Comparison of ENCODE assay signal across 30 mouse cellular contexts in the genomic region with DNA sequence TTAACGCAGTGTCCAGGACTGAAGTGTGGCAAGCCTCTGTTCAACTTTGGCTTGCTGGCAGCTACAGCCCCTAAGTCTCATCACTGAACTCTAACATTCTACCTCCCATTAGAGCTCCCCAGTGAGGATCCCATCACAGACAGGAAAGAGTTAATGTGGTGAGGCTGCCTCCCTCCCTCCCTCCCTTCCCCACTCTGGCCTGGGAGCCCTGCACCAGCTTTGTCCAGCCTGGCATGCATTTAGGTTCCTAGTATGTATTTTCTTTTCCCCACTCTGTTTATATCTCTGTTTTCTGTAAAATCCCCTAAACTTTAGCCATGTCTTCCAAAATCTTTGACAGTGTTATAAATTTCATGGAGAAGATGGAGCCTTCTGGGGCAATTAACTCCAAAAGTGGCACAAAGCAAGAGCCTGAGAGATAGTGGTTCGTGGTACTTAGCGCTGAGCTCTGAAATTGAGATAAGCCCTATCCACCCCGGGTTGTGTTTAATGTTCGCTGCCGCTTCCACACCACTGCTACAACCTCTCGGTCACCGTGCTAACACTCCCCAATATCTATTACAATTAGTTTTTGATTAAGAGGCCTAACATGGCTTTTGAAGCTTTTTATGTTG.
DNase-seq lines count a peak whose midpoint lies in the region; ATAC-seq and TF ChIP-seq lines count a peak whose summit lies in the region.
"Had no signal": no experiment of that assay in that cellular context is flagged by ENCODE, and none has a peak within 500 bp of the region (broad histone marks: within the 10 kb centered on the region; RNA-seq: fewer than 3 reads in every experiment).

No protein-coding gene starts in this region.

- no peak for ATAC-seq in hindbrain, embryonic 11.5 days (ENCODE audit: low FRiP score)
- ATAC-seq in hindbrain, postnatal 0 days = no peak
- 0 out of 2 replicates have a peak, but pooled peaks have one; percentile 36 for ATAC-seq in liver, embryonic 11.5 days (replicated peaks; ENCODE audit: low FRiP score)
- ATAC-seq in liver, embryonic 12.5 days = no peak
- ATAC-seq: forebrain, embryonic 13.5 days; Patski had no signal

- no peaks in the 10 kb centered on the region for H3K9me3 ChIP-seq in hindbrain, embryonic 11.5 days (ENCODE audit: control insufficient read depth, low read length)
- no peaks in the 10 kb centered on the region for H3K9me3 ChIP-seq in hindbrain, postnatal 0 days (ENCODE audit: low read length)
- H3K9me3 ChIP-seq in liver, embryonic 11.5 days (ENCODE audit: control insufficient read depth, low read length) = no peaks in the 10 kb centered on the region
- H3K9me3 ChIP-seq in liver, embryonic 12.5 days (replicated peaks) = no peaks in the 10 kb centered on the region
- H3K9me3 ChIP-seq: embryonic facial prominence, embryonic 13.5 days; forebrain, embryonic 13.5 days; heart, embryonic 10.5 days; hindbrain, embryonic 10.5 days; limb, embryonic 13.5 days; megakaryocyte, embryonic 14.5 days; neural tube, embryonic 15.5 days had no signal

- no peak for TF ChIP-seq CTCF in hindbrain, postnatal 0 days (IDR thresholded peaks at IDR 0.05; ENCODE audit: low read depth)

- no peak overlapping the region for H3K9ac ChIP-seq in hindbrain, embryonic 11.5 days (ENCODE audit: low read depth, low read length)
- no peak overlapping the region for H3K9ac ChIP-seq in hindbrain, postnatal 0 days (replicated peaks; ENCODE audit: low read length)
- no peak overlapping the region for H3K9ac ChIP-seq in liver, embryonic 11.5 days (ENCODE audit: low read depth, low read length)
- H3K9ac ChIP-seq in liver, embryonic 12.5 days = no peak overlapping the region
- H3K9ac ChIP-seq: embryonic facial prominence, embryonic 13.5 days; forebrain, embryonic 13.5 days; limb, embryonic 13.5 days; liver, embryonic 14.5 days; lung, embryonic 14.5 days; neural tube, embryonic 15.5 days had no signal

- WGBS in hindbrain, embryonic 11.5 days = 43% methylated on average over 8 of the region's 8 CpGs
- 68% methylated on average over 8 of the region's 8 CpGs for WGBS in hindbrain, postnatal 0 days
- WGBS in liver, embryonic 11.5 days = 32% methylated on average over 8 of the region's 8 CpGs
- 52% methylated on average over 8 of the region's 8 CpGs for WGBS in liver, embryonic 12.5 days (ENCODE audit: insufficient replicate concordance)

- H3K27ac ChIP-seq in hindbrain, embryonic 11.5 days (ENCODE audit: low read depth, low read length) = no peak overlapping the region
- H3K27ac ChIP-seq in hindbrain, postnatal 0 days = no peak overlapping the region
- H3K27ac ChIP-seq in liver, embryonic 11.5 days (ENCODE audit: low read depth, low read length) = no peak overlapping the region
- no peak overlapping the region for H3K27ac ChIP-seq in liver, embryonic 12.5 days
- H3K27ac ChIP-seq: embryonic facial prominence, embryonic 13.5 days; forebrain, embryonic 13.5 days; gastrocnemius, adult 2 months; heart, embryonic 10.5 days; hindbrain, embryonic 10.5 days; limb, embryonic 13.5 days; liver, embryonic 14.5 days; neural tube, embryonic 15.5 days had no signal

- H3K4me1 ChIP-seq in hindbrain, embryonic 11.5 days (replicated peaks; ENCODE audit: control insufficient read depth, insufficient read depth, low read length) = no peaks in the 10 kb centered on the region
- no peaks in the 10 kb centered on the region for H3K4me1 ChIP-seq in hindbrain, postnatal 0 days (ENCODE audit: insufficient read depth, low read length)
- H3K4me1 ChIP-seq in liver, embryonic 11.5 days (replicated peaks; ENCODE audit: control insufficient read depth, insufficient read depth, low read length) = no peaks in the 10 kb centered on the region
- no peaks in the 10 kb centered on the region for H3K4me1 ChIP-seq in liver, embryonic 12.5 days
- H3K4me1 ChIP-seq: forebrain, embryonic 13.5 days; megakaryocyte, embryonic 14.5 days; neural tube, embryonic 15.5 days had no signal

- no peak overlapping the region for H3K4me2 ChIP-seq in hindbrain, embryonic 11.5 days (replicated peaks; ENCODE audit: low read depth, low read length)
- H3K4me2 ChIP-seq in hindbrain, postnatal 0 days (ENCODE audit: low read depth, low read length) = no peak overlapping the region
- H3K4me2 ChIP-seq in liver, embryonic 11.5 days = no peak overlapping the region
- H3K4me2 ChIP-seq in liver, embryonic 12.5 days = no peak overlapping the region
- H3K4me2 ChIP-seq: embryonic facial prominence, embryonic 13.5 days; forebrain, embryonic 13.5 days; limb, embryonic 13.5 days; lung, embryonic 14.5 days; neural tube, embryonic 15.5 days had no signal

- H3K27me3 ChIP-seq in hindbrain, embryonic 11.5 days (ENCODE audit: control insufficient read depth, insufficient read depth, low read length) = no peaks in the 10 kb centered on the region
- H3K27me3 ChIP-seq in hindbrain, postnatal 0 days (ENCODE audit: insufficient read depth, low read length) = no peaks in the 10 kb centered on the region
- no peaks in the 10 kb centered on the region for H3K27me3 ChIP-seq in liver, embryonic 11.5 days (replicated peaks; ENCODE audit: control insufficient read depth, insufficient read depth, low read length)
- H3K27me3 ChIP-seq in liver, embryonic 12.5 days (replicated peaks) = no peaks in the 10 kb centered on the region
- H3K27me3 ChIP-seq: CH12.LX; forebrain, embryonic 13.5 days; megakaryocyte, embryonic 14.5 days; neural tube, embryonic 15.5 days; Patski had no signal

- H3K36me3 ChIP-seq in hindbrain, embryonic 11.5 days (ENCODE audit: control insufficient read depth, insufficient read depth, low read length) = no peaks in the 10 kb centered on the region
- H3K36me3 ChIP-seq in hindbrain, postnatal 0 days (ENCODE audit: insufficient read depth, low read length) = no peaks in the 10 kb centered on the region
- H3K36me3 ChIP-seq in liver, embryonic 11.5 days (ENCODE audit: control insufficient read depth, insufficient read depth, low read length) = no peaks in the 10 kb centered on the region
- H3K36me3 ChIP-seq in liver, embryonic 12.5 days = no peaks in the 10 kb centered on the region
- H3K36me3 ChIP-seq: embryonic facial prominence, embryonic 13.5 days; G1E; heart, embryonic 10.5 days; hindbrain, embryonic 10.5 days; limb, embryonic 13.5 days; neural tube, embryonic 15.5 days had no signal

- H3K4me3 ChIP-seq in hindbrain, embryonic 11.5 days (ENCODE audit: low read depth, low read length) = no peak overlapping the region
- no peak overlapping the region for H3K4me3 ChIP-seq in hindbrain, postnatal 0 days (ENCODE audit: low read length)
- H3K4me3 ChIP-seq in liver, embryonic 11.5 days (ENCODE audit: low read depth, low read length) = no peak overlapping the region
- H3K4me3 ChIP-seq in liver, embryonic 12.5 days = no peak overlapping the region
- H3K4me3 ChIP-seq: embryonic facial prominence, embryonic 13.5 days; erythroblast, embryonic 14.5 days; forebrain, embryonic 13.5 days; gastrocnemius, adult 2 months; heart, embryonic 10.5 days; hindbrain, embryonic 10.5 days; limb, embryonic 13.5 days; megakaryocyte, embryonic 14.5 days; neural tube, embryonic 15.5 days had no signal

- DNase-seq in hindbrain, embryonic 11.5 days (ENCODE audit: low spot score) = peak; percentile 17
- DNase-seq in hindbrain, postnatal 0 days (ENCODE audit: low spot score) = no peak
- DNase-seq in liver, embryonic 11.5 days (ENCODE audit: low spot score) = no peak
- peak; percentile 57 for DNase-seq in embryo, embryonic 9.5 days (ENCODE audit: extremely low spot score)
- peak; percentile 45 for DNase-seq in mesoderm, embryonic 11.5 days (ENCODE audit: low read depth, low spot score)
- DNase-seq in thymus, postnatal 0 days (ENCODE audit: low spot score) = no peak
- DNase-seq: adrenal gland, adult 8-10 months; B cell, adult 2 months; cerebellum, adult 2 months; cerebellum, postnatal 36 days; gastrocnemius, adult 2 months; kidney, adult 2 months; lung, embryonic 14.5 days; lung, postnatal 36 days; right cerebral cortex, adult 18-20 months; right cerebral cortex, postnatal 4 days; thymus, postnatal 25 days had no signal

Comparison
In these comparisons a context has a peak if more than half of its experiments do, and no peak if none do; other contexts are left out.
1. DNase-seq: peak in hindbrain, embryonic 11.5 days (single experiment), embryo, embryonic 9.5 days (single experiment) and mesoderm, embryonic 11.5 days (single experiment); none in hindbrain, postnatal 0 days (single experiment), liver, embryonic 11.5 days (single experiment) and thymus, postnatal 0 days (single experiment).